Mouse (Mus musculus): Measurements from ENCODE around the gene Ppm1b.

DNA sequence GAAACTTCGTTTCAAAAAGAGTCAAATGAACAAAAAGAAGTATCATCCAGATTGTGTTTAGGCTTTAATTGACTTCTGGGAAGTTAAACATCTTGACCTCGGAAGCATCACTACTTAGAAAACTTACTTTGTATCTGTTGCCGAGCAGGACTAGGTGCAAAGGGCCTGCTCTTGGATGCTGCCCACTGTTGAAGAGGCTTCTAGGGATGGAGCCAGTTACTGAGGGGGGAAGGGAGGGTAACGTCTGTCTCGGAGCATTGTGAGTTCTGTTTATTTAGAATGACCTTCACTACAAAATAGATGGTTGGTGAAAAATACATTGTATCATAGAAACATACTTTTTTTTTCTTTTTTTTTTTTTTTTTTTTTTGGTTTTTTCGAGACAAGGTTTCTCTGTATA is 7.1 kb downstream of the Ppm1b start:
- TF ChIP-seq CTCF (IDR thresholded peaks at IDR 0.05) (no peak), EP300 (IDR thresholded peaks at IDR 0.05) (no peak)
